Mouse (Mus musculus) forebrain, embryonic 16.5 days (tissue): ENCODE data around the gene Ctcfl. TPM values are rescaled to one million over a fixed set of nuclear protein-coding genes. Genes with fewer than 3 reads are reported as not detected.

Experiments used
- ATAC-seq: fragments of 200-750 bp; cut with Nextera tagmentation; 2 replicates; pipeline ENCODE4 v1.8.0; 2017; ENCODE audit warnings: mild to moderate bottlenecking, moderate library complexity
- H3K27ac ChIP-seq: fragments of 300-500 bp; sonication (generic); 2 replicates; pipeline ENCODE4 v1.5.1; 2014; ENCODE audit warnings: low read length, control low read depth
- H3K27me3 ChIP-seq: fragments of 300-500 bp; sonication (generic); replicated peaks from 2 replicates; pipeline ENCODE4 v1.6.1; 2014; ENCODE audit warnings: low read length; ENCODE audit not compliant: control insufficient read depth, insufficient read depth
- H3K36me3 ChIP-seq: fragments of 300-500 bp; sonication (generic); 2 replicates; pipeline ENCODE4 v1.6.1; 2014; ENCODE audit not compliant: control insufficient read depth, insufficient read depth
- H3K4me1 ChIP-seq: fragments of 300-500 bp; sonication (generic); replicated peaks from 2 replicates; pipeline ENCODE4 v1.6.1; 2014; ENCODE audit warnings: low read length; ENCODE audit not compliant: control insufficient read depth, insufficient read depth
- H3K4me2 ChIP-seq: fragments of 300-500 bp; sonication (generic); 2 replicates; pipeline ENCODE4 v1.6.1; 2014; ENCODE audit warnings: mild to moderate bottlenecking, low read length, control low read depth
- H3K4me3 ChIP-seq: fragments of 300-500 bp; sonication (generic); replicated peaks from 2 replicates; pipeline ENCODE4 v1.5.1; 2014; ENCODE audit warnings: mild to moderate bottlenecking, low read length, control low read depth
- H3K9ac ChIP-seq: fragments of 300-500 bp; sonication (generic); replicated peaks from 2 replicates; pipeline ENCODE4 v1.6.1; 2014; ENCODE audit warnings: low read depth, low read length, control low read depth
- H3K9me3 ChIP-seq: fragments of 300-500 bp; sonication (generic); 2 replicates; pipeline ENCODE4 v1.6.1; 2016; ENCODE audit warnings: low read length; ENCODE audit not compliant: control insufficient read depth
- WGBS: fragments of 180-500 bp; shearing (Covaris S2); extraction: QIAGEN DNeasy Blood & Tissue Kit; methylation state at CpG from one replicate; pipeline ENCODE4 v1.1.7; 2014; 5-methylcytosine and 5-hydroxymethylcytosine counted together
- polyA plus RNA-seq: library from polyadenylated mRNA; unstranded; fragments of >200 nt; fragmentation: Nextera tagmentation; extraction: Ambion mirVana; gene quantifications from 2 replicates; pipeline ENCODE4 v1.2.1, GENCODE M21; 2015

The Ctcfl gene
- polyA plus RNA-seq, 1 experiment from 2014 or later = not detected

DNA sequence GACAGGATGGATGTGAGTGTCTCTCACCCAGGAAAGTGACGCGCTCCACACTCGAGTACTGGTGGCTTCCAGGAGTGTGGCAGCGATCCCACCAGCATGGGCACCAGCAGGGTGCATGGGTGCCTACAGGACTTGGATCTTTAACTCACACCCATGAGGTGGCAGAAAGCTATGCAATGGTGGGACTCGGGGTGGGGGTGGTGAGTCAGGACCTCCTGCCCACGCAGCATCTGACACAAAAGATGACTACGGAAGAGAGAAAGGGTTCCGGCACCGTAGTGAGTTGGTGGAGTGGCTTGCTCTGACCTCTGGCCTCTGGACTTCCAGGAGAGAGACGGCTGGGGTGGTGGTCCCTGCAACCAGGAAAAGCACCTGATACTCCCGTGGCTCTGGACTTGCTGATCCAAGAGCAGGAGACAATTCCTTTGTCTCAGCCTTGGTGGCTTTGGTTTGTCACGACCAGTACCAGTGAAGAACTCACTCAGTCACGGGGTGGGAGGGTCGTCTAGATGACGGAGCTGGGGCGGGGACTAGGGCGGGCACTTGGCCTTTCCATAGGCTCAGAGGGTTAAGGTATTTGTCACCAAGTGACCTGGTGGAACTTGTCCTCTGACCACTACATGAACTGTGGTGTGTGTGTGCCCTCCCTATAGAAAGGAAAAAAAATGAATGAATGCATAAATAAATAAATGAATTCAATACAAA is 71.1 kb downstream of the Ctcfl start:
- H3K4me2 ChIP-seq = no peak overlapping the region
- WGBS = 60% methylated on average over 17 of the region's 17 CpGs
- H3K4me1 ChIP-seq = no peaks in the 10 kb centered on the region
- H3K36me3 ChIP-seq = no peaks in the 10 kb centered on the region
- H3K9ac ChIP-seq = no peak overlapping the region
- no peak overlapping the region for H3K4me3 ChIP-seq
- no peak overlapping the region for H3K27ac ChIP-seq
- ATAC-seq = no peak
- H3K27me3 ChIP-seq = no peaks in the 10 kb centered on the region
- no peaks in the 10 kb centered on the region for H3K9me3 ChIP-seq

DNA sequence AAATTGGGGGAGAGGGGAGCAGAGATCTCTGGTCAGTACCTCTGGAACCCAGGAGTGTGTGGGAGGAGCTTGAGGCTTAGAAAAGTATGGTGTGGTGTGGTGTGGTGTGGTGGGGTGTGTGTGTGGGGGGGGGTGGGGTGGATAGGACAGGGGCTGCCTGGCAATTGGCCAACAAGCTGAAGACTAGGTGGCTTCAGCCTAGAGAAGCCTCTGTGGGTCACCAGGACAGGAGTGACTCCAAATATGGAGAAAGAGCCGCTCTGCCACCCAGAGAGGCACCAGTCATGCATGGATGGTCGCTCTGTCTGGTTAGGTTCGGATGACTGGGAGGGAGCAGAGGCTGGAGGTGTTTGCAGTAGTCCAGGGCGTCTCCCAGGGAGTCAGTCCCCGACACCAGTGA is 71.9 kb downstream of the Ctcfl start:
- H3K4me2 ChIP-seq = no peak overlapping the region
- ATAC-seq = no peak
- H3K9me3 ChIP-seq = no peaks in the 10 kb centered on the region
- H3K27ac ChIP-seq = no peak overlapping the region
- H3K36me3 ChIP-seq = no peaks in the 10 kb centered on the region
- no peak overlapping the region for H3K4me3 ChIP-seq
- H3K4me1 ChIP-seq = no peaks in the 10 kb centered on the region
- H3K9ac ChIP-seq = no peak overlapping the region
- WGBS = 46% methylated on average over 5 of the region's 5 CpGs
- H3K27me3 ChIP-seq = no peaks in the 10 kb centered on the region

DNA sequence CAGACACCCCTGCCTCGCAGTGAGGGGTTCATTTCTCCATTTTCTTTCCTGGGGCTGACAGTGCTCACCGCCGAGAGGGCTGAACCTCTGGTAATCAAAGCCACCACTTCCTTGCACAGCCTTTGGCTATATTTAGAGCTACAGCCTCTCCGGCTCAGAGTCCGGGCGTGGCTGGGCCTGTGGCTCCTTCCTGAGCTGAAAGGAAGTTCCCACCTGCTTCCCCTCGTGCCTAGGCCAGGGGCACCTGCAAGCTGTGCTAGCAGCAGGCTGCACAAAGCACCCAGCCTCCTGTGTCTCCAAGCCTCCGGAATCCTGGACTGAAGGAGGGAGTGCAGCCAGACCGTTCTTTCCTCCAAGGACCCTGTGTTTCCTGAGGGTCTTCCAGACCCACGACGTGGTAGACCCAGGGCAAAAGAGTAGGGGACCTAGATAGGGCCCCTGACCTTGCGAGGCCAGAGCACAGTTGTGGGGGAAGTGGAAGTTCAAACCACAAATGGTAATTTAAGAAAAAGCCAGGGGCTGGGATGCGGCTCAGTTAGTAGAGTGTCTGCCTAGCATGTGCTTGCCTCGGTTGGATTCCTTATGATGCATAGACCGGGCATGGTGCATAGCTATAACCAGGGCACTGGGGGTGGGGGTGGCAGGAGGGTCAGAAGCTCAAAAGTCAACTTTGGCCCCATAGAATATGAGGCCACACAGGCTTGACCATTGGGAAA is 72.6 kb downstream of the Ctcfl start:
- Histone ChIP-seq H3K4me1 (no peaks in the 10 kb centered on the region), H3K9me3 (no peaks in the 10 kb centered on the region), H3K4me2 (no peak overlapping the region), H3K4me3 (no peak overlapping the region), H3K9ac (no peak overlapping the region), H3K36me3 (no peaks in the 10 kb centered on the region), H3K27me3 (no peaks in the 10 kb centered on the region), H3K27ac (no peak overlapping the region)
- no peak for ATAC-seq
- 81% methylated on average over 15 of the region's 15 CpGs for WGBS

DNA sequence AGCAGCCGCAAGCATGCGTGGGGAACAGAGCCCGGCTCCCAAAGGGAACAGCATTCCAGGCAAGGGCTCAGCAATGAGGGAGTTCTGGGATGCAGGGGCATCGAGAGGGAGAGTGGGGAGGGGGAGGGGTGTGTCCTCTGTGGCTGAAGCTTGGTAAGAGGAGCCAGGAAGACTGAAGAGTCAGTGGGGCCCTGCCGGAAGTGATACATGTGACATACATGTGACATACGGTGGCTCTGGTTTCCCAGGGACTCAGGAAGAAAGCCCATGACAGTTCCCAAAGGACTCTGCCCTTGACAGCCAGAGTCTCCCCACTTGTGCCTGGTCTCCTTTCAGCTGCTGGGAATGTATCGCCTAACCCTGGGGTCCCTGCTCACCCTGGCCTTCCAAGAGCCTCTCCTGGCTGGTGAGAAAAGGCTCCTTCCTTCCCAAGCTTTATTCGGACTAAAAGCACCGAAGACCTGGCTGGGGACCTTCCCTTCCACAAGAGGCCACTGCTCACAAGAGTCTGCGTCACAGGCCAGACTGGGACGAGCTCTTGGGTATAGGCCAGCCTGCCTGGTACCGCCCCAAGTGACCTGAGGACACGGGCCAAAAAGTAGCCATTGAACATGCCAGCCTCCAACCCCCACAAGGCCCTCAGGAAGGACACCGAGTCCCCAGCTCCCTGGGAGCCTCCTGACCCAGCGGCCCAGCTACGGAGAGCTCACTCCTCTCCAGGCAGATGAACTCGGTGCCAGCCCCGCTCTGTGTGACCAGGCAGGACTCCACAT is 74.9 kb downstream of the Ctcfl start:
- no peak for ATAC-seq
- Histone ChIP-seq H3K4me2 (no peak overlapping the region), H3K36me3 (no peaks in the 10 kb centered on the region)

More for the DNA sequence above, 74.9 kb downstream of the Ctcfl start:
- H3K4me1 ChIP-seq = no peaks in the 10 kb centered on the region
- no peak overlapping the region for H3K9ac ChIP-seq
- H3K4me3 ChIP-seq = no peak overlapping the region
- H3K9me3 ChIP-seq = no peaks in the 10 kb centered on the region
- H3K27ac ChIP-seq = no peak overlapping the region
- H3K27me3 ChIP-seq = no peaks in the 10 kb centered on the region
- 82% methylated on average over 18 of the region's 18 CpGs for WGBS

Other genes with a start within 250 kb of the Ctcfl start
- gene Bmp7, start 179.2 kb downstream of the Ctcfl start, polyA plus RNA-seq = 7.4 and 9.7 TPM in 2 replicates
- gene Spo11, start 141.8 kb downstream of the Ctcfl start, polyA plus RNA-seq = 0.68 and 0.75 TPM in 2 replicates
- gene Rae1, start 119.4 kb downstream of the Ctcfl start, polyA plus RNA-seq = 156 TPM in 2 replicates
- gene Rbm38, start 99.0 kb downstream of the Ctcfl start, polyA plus RNA-seq = 23.3 and 23.4 TPM in 2 replicates
- gene Pck1, start 33.5 kb upstream of the Ctcfl start, polyA plus RNA-seq = not detected in 2 replicates
- not detected in 2 replicates for gene Zbp1, start 99.4 kb upstream of the Ctcfl start, polyA plus RNA-seq
- 7.2 and 7.3 TPM in 2 replicates for gene Pmepa1, start 157.0 kb upstream of the Ctcfl start, polyA plus RNA-seq